Mouse (Mus musculus): ENCODE measurements around the gene Patz1. TPM values are rescaled to one million over a fixed set of nuclear protein-coding genes. Genes with fewer than 3 reads are reported as not detected.

The Patz1 gene
- polyA plus RNA-seq (2015; fragmentation: Nextera tagmentation; extraction: Ambion mirVana): 45.5 and 48.7 TPM in 2 replicates

DNA sequence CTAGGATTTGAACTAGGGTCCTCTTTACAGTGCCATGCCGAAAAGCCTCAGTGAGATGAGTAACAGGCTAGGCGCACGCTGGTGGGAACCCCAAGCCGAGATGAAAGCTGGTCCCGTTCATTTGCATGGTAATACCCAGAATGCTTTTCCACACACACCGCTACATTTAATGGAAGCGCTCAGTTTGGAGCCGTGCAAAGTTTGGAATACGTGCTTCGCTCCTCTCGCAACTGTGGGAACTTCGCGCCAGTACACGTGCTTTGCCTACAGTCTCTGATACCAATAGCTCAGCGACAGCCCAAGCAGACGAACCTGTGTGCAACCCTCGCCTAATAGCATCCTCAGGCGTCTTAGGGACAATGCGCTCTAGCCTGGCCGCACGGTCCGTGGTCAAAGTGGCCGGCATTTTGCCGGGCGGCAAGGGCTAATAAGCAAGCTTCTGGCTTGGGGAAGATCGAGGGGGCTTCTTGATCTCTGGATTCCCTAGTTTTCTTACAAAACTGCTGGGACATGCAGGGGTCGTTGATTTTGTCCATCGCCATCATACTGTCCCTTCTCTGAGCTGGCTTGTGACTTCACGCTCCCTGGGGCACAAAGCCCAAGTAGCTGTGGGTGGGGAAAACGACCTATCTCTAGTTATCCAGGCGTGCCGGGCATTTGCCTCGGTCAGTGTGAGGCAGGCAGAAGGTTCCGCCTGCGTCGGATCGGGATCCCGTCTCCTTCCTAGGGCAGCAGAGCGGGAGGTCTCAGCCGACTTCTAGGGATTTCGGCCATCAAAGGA, at the start of gene Patz1:
Patz1 (plus strand) TSS at position 354 of the 781 bp plus-strand sequence.
- Histone ChIP-seq H3K4me1 (peaks cover 26% of the 10 kb centered on the region), H3K4me2 (replicated peaks) (peak within 1 kb of the TSS; percentile 100), H3K9ac (peak within 1 kb of the TSS; percentile 95), H3K27me3 (no peaks in the 10 kb centered on the region), H3K9me3 (no peaks in the 10 kb centered on the region), H3K4me3 (peak within 1 kb of the TSS; percentile 83), H3K27ac (peak within 1 kb of the TSS; percentile 100), H3K36me3 (peaks cover 8% of the 10 kb centered on the region)
- WGBS: under 1% methylated on average over 41 of the region's 41 CpGs
- ATAC-seq (ENCODE audit: low FRiP score, low read depth): peak; percentile 28; the same call in 1 of the 2 replicates

DNA sequence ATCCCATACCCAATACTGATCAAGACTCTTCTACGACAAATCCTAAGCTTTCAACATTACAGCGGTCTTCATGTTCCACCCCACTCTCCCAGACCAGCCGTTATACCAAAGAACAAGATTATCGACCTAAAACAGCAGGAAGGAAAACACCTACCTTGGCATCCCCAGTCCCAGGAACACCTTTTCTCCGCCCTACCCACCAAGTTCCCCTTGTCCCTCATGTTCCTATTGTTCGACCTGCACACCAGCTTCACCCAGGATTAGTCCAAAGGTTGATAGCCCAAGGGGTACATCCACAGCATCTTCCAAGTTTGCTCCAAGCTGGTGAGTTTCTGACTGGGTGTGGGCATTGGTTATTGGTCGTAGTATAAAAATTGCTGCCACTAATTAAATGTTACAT, 46.3 kb upstream of the Patz1 start:
- Histone ChIP-seq H3K4me2 (replicated peaks) (no peak overlapping the region), H3K36me3 (peaks cover 90% of the 10 kb centered on the region), H3K4me3 (no peak overlapping the region), H3K4me1 (no peaks in the 10 kb centered on the region), H3K27ac (no peak overlapping the region), H3K9me3 (no peaks in the 10 kb centered on the region), H3K9ac (no peak overlapping the region), H3K27me3 (no peaks in the 10 kb centered on the region)
- no peak for ATAC-seq (ENCODE audit: low FRiP score, low read depth)
- WGBS: 94% methylated on average over 7 of the region's 7 CpGs

DNA sequence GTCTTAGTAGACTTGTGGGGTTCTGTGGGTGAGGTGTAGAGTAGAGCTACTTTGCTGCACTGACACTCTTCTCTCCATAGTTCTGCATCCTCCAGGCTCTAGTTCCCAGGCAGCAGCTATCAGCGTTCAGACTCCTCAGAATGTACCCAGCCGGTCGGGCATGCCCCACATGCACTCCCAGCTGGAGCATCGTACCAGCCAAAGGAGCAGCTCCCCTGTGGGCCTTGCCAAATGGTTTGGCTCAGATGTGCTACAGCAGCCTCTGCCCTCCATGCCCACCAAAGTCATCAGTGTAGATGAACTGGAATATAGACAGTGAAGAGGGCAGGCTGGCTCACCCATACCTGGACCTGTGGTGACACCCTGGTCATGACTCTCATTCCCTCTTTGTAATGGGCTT, 44.9 kb upstream of the Patz1 start:
- ATAC-seq (ENCODE audit: low FRiP score, low read depth): no peak
- 86% methylated on average over 4 of the region's 4 CpGs for WGBS

DNA sequence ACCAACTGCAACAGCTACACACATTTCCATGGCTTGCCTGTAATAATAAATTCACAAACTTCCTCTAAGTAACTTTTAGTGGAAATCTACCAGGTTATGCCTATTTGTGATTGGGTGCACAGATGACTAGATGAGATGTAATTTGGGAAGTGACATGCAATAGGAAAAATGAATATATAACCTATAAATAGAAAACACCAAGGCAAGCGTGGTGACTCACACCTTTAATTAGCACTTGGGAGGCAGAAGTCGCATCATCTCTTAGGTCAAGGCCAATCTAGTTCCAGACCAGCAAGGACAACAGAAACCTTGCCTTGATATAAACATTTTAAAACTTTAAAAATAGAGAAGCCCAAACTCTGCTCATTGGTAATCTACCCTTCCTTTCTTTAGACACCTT, 41.3 kb upstream of the Patz1 start:
- H3K27me3 ChIP-seq: no peaks in the 10 kb centered on the region
- H3K4me1 ChIP-seq: no peaks in the 10 kb centered on the region
- no peak overlapping the region for H3K4me2 ChIP-seq (replicated peaks)
- no peak overlapping the region for H3K4me3 ChIP-seq
- WGBS: 95% methylated on average over 2 of the region's 2 CpGs
- H3K9ac ChIP-seq: no peak overlapping the region
- no peak for ATAC-seq (ENCODE audit: low FRiP score, low read depth)
- H3K9me3 ChIP-seq: no peaks in the 10 kb centered on the region
- peaks cover 93% of the 10 kb centered on the region for H3K36me3 ChIP-seq
- H3K27ac ChIP-seq: no peak overlapping the region

More for the DNA sequence above, 44.9 kb upstream of the Patz1 start:
- Histone ChIP-seq H3K4me3 (no peak overlapping the region), H3K9me3 (no peaks in the 10 kb centered on the region), H3K27me3 (no peaks in the 10 kb centered on the region), H3K27ac (no peak overlapping the region), H3K4me2 (replicated peaks) (no peak overlapping the region), H3K9ac (no peak overlapping the region), H3K4me1 (no peaks in the 10 kb centered on the region), H3K36me3 (peaks cover 91% of the 10 kb centered on the region)

DNA sequence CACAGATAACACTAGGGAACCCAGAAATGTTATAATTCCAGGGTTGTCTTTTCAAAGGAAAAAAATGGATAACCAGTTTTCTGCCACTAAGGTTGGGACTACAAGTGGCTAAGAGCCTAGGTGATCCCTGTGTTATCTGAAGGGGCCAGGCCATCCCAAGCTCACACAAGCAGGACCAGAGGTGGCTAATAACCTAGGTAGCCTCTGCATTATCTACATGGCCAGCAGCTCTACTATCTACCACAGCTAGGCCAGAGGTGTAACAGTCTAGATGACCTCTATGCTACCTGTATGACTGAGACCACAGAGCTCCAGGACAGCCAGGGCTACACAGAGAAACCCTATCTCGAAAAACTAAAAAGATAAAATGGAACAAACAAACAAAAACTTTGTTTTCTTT, 29.1 kb upstream of the Patz1 start:
- Histone ChIP-seq H3K4me2 (replicated peaks) (no peak overlapping the region), H3K36me3 (peaks cover 89% of the 10 kb centered on the region), H3K27me3 (no peaks in the 10 kb centered on the region), H3K9me3 (no peaks in the 10 kb centered on the region), H3K4me3 (no peak overlapping the region), H3K4me1 (peaks cover 5% of the 10 kb centered on the region), H3K9ac (no peak overlapping the region), H3K27ac (no peak overlapping the region)
- WGBS: 90% methylated on average over 1 of the region's 1 CpGs
- ATAC-seq (ENCODE audit: low FRiP score, low read depth): no peak

DNA sequence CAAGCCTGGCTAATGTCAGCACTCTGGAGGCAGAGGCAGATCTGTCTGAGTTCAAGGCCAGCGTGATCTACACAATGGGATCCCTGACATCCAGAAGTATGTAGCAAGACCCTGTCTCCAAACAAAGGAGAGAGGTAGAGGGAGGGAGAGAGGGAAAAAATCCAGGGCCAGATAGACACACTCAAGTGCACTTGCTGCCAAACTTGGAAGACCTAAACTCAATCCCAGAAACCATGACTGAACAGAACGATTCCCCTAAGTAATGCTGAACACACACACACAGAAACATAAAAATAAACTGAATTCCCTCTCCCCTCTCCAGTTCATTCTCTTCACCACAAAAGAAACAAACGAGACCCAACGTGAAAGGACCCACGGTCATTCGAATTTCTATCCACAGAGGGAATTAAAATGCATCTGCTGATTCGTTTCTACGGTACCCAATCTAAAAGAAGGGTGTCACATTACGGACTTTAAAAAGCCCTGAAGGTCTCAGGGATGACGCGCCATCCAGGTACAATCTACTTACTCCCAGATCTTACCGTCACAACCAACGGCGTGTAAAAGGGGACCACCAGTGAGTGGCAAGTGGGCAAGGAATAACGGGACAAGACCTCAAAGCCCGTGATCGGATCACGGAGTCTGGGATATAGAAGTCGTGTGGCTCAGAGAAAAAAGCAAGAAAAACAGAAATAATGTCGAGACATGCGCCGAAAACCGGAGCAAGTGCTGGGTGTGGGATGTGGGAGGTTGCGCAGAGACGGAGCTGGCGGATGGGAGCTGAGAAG, 23.2 kb upstream of the Patz1 start:
- peak overlapping the region; percentile 79 for H3K4me2 ChIP-seq (replicated peaks)
- peaks cover 35% of the 10 kb centered on the region for H3K36me3 ChIP-seq
- peak; percentile 20; the same call in 1 of the 2 replicates for ATAC-seq (ENCODE audit: low FRiP score, low read depth)
- peak overlapping the region; percentile 97 for H3K27ac ChIP-seq
- H3K4me3 ChIP-seq: peak overlapping the region; percentile 91
- H3K9me3 ChIP-seq: no peaks in the 10 kb centered on the region
- 3% methylated on average over 26 of the region's 26 CpGs for WGBS
- H3K9ac ChIP-seq: peak overlapping the region; percentile 97
- H3K4me1 ChIP-seq: peaks cover 13% of the 10 kb centered on the region
- no peaks in the 10 kb centered on the region for H3K27me3 ChIP-seq

DNA sequence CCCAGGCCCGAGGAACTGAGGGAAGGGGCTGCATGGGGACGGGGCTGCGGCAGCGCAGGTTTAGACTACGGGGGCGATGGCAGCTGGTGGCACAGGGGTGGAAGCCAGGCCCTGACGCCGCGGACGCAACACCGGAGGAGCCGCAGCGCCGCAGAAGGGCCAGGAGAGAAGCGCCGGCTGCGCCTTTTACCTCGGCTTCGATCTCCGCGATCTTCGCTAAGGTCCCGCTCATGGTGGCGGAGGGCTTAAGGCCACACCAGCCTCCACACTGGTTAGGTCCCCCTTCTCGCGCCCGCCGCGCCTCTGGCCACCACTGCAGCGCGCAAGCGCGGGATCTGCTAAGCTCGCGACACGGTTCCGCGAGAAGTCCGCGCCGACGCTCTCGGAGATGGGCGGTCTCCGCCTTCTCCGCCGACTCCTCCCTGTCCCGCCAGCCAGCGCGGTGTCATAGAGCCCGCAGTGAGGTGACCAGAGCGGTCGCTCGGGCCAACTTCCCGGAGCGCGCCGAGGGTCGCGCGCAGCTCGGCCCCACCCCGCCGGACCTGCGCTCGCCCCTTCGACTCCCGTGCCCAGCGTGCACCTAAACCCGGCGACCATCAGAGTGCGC, 22.5 kb upstream of the Patz1 start, which contains the start of gene Drg1:
Drg1 (minus strand) TSS at position 337 of the 607 bp plus-strand sequence.
- Histone ChIP-seq H3K4me2 (replicated peaks) (peak within 1 kb of the TSS; percentile 79), H3K4me3 (peak within 1 kb of the TSS; percentile 91), H3K27ac (peak within 1 kb of the TSS; percentile 97), H3K4me1 (peaks cover 13% of the 10 kb centered on the region), H3K9me3 (no peaks in the 10 kb centered on the region), H3K9ac (peak within 1 kb of the TSS; percentile 97), H3K36me3 (peaks cover 28% of the 10 kb centered on the region), H3K27me3 (no peaks in the 10 kb centered on the region)
- ATAC-seq (ENCODE audit: low FRiP score, low read depth): peak; percentile 98
- WGBS: under 1% methylated on average over 72 of the region's 72 CpGs

DNA sequence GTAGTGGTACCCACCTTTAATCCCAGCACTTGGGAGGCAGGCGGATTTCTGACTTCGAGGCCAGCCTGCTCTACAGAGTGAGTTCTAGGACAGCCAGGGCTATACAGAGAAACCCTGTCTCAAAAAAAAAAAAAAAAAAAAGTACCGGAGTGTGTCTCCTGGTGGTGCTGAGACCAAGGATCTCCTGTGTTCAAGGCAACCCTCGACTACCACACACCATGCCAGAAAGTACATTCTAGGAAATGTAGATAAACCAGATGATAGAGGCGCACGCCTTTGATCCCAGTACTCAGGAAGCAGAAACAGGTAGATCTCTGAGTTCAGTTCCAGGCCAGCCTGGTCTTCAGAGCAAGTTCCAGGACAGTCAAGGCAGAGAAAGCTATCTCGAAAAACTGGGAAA, 21.5 kb upstream of the Patz1 start:
- ATAC-seq (ENCODE audit: low FRiP score, low read depth): no peak
- H3K36me3 ChIP-seq: peaks cover 18% of the 10 kb centered on the region
- WGBS: 58% methylated on average over 7 of the region's 7 CpGs
- peak overlapping the region; percentile 79 for H3K4me2 ChIP-seq (replicated peaks)
- H3K27me3 ChIP-seq: no peaks in the 10 kb centered on the region
- no peak overlapping the region for H3K27ac ChIP-seq
- H3K4me1 ChIP-seq: peaks cover 13% of the 10 kb centered on the region
- H3K9ac ChIP-seq: peak overlapping the region; percentile 97
- H3K4me3 ChIP-seq: peak overlapping the region; percentile 91
- no peaks in the 10 kb centered on the region for H3K9me3 ChIP-seq

DNA sequence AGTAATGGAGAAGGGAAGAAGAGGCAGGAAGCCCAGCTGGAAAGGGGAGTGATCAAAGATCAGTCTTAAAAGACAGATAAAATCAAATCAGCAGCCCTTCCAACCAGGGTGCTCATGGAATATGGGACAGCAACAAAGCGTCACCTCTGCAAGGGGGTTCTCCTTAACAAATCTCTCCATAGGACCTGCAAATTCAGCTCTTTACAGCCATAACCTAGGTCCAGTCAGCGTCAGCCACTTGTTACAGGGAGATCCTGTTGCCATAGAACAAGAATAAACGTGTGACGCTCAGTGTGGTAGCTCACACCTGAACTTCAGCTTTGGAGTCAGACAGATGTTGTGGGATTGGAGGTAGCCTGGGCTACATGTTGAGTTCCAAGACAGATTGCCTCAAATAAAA, 19.4 kb upstream of the Patz1 start:
- H3K4me3 ChIP-seq: no peak overlapping the region
- no peaks in the 10 kb centered on the region for H3K9me3 ChIP-seq
- WGBS: 34% methylated on average over 4 of the region's 4 CpGs
- no peaks in the 10 kb centered on the region for H3K27me3 ChIP-seq
- ATAC-seq (ENCODE audit: low FRiP score, low read depth): no peak
- no peak overlapping the region for H3K9ac ChIP-seq
- no peak overlapping the region for H3K4me2 ChIP-seq (replicated peaks)
- H3K27ac ChIP-seq: no peak overlapping the region
- peaks cover under 1% of the 10 kb centered on the region; the same call in 1 of the 2 replicates for H3K36me3 ChIP-seq
- H3K4me1 ChIP-seq: peaks cover 11% of the 10 kb centered on the region

DNA sequence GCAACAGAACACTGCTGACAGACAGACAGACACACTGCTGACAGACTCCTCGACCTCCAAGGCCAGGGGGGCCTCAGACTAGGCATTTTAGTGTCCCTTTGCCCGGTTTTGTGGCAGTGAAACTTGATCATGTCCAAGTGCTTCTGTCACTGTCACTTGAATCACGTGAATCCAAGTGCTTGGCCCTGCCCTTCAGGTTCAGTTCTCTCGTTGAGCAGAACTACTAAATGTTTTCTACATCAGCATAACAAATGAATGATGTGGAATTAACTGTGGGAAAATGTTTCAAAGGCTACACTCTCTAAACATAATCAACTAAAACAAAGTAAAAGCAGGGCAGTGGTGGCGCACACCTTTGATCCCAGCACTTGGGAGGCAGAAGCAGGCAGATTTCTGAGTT, 10.3 kb upstream of the Patz1 start:
- WGBS: 57% methylated on average over 5 of the region's 5 CpGs
- no peaks in the 10 kb centered on the region for H3K4me1 ChIP-seq
- H3K36me3 ChIP-seq: no peaks in the 10 kb centered on the region
- no peak overlapping the region for H3K4me3 ChIP-seq
- no peak overlapping the region for H3K4me2 ChIP-seq (replicated peaks)
- H3K9ac ChIP-seq: no peak overlapping the region
- no peaks in the 10 kb centered on the region for H3K27me3 ChIP-seq
- no peak overlapping the region for H3K27ac ChIP-seq
- H3K9me3 ChIP-seq: no peaks in the 10 kb centered on the region
- no peak for ATAC-seq (ENCODE audit: low FRiP score, low read depth)

DNA sequence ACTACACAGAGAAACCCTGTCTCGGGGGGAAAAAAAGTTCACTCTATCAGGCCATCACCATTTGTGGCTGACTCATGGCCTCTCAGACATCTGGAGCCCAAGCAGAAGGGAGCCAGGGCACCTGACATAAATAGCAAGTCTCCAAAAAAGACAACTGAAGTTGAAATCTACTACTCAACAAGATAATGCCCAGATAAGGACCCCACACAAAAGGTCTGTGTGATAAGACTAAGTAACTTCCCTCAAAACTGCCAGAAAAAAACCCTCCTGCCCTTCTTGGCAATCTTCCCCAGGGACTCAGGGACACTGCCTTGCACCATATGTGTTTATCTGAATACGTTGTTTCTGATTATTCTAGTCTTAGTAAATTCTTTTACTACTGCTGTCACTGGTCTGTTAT, 8.9 kb upstream of the Patz1 start:
- Histone ChIP-seq H3K36me3 (no peaks in the 10 kb centered on the region), H3K27me3 (no peaks in the 10 kb centered on the region), H3K4me2 (replicated peaks) (no peak overlapping the region), H3K9me3 (no peaks in the 10 kb centered on the region), H3K4me1 (no peaks in the 10 kb centered on the region), H3K9ac (no peak overlapping the region), H3K27ac (no peak overlapping the region), H3K4me3 (no peak overlapping the region)
- 91% methylated on average over 2 of the region's 2 CpGs for WGBS
- ATAC-seq (ENCODE audit: low FRiP score, low read depth): no peak

DNA sequence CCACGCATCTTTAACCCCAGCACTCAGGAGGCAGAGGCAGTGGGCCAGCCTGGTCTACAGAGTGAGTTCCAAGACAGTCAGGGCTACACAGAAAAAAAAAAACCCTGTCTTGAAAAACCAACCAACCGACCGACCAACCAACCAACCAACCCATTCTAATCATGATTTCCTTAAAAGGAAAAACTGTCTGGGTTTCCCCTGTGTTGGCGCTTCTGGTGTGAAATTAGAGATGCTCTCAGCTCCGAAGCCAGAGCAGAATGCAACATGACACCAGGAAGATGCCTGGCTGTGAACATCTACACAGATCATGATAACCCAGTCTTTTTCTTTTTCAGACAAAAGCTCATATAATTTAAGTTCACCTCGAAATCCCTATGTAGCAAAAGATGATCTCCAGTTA, 5.8 kb upstream of the Patz1 start:
- Histone ChIP-seq H3K27me3 (no peaks in the 10 kb centered on the region), H3K9ac (no peak overlapping the region), H3K4me1 (peaks cover 3% of the 10 kb centered on the region), H3K36me3 (no peaks in the 10 kb centered on the region), H3K27ac (no peak overlapping the region), H3K9me3 (no peaks in the 10 kb centered on the region), H3K4me3 (no peak overlapping the region), H3K4me2 (replicated peaks) (no peak overlapping the region)
- 86% methylated on average over 6 of the region's 6 CpGs for WGBS
- ATAC-seq (ENCODE audit: low FRiP score, low read depth): no peak

Data from limb, embryonic 13.5 days (tissue).